Mouse (Mus musculus) leukemia stem cell, adult 10-12 weeks (primary cell): ENCODE data around the gene Nek7. TPM values are rescaled to one million over a fixed set of nuclear protein-coding genes. Genes with fewer than 3 reads are reported as not detected.

Experiments
- polyA plus RNA-seq: library from polyadenylated mRNA; stranded (reverse); fragments of >175 nt; gene quantifications from 2 replicates; pipeline ENCODE4 v1.2.3, GENCODE M21; 2012; ENCODE audit warnings: low replicate concordance

Nek7 gene
- polyA plus RNA-seq = 10.4 and 12.7 TPM in 2 replicates

DNA sequence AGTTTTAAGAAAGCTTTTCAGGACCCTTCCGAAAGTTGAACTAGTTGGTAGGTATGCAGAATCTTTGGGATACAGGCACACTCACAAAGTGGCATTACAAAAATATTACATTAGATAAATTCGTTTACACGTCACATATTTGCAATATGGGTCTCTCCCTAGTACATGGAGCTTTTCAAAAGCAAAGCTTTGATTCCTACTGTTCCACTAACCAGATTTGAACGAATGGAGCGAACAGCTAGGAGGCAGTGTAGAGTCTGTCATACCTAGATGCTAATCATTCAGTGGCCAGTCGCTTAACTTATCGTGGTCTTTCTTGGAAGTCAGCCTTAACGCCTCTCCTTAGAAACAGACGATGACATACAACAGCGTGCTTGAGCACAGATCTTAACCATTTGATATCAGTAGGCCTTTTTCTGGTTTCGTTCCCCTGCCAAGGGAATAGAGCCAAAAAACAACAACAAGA is at the start of gene Nek7:
Gene Nek7 (minus strand): TSS at position 146 of the 466 bp plus-strand sequence.

Other genes starting within 250 kb of the Nek7 start
- gene Lhx9, start 228.4 kb upstream of the Nek7 start, polyA plus RNA-seq = not detected in 2 replicates
- gene 2310009B15Rik, start 236.7 kb upstream of the Nek7 start, polyA plus RNA-seq = 20.6 and 23.9 TPM in 2 replicates